Mouse (Mus musculus) layer of hippocampus, adult 9-11 months (tissue): ENCODE measurements at regions not wholly inside any gene's neighbourhood (a gene's known extent, or its start where the extent isn't known, plus 50 kb on each side); places are given as distances from the start of the nearest gene placed in this dataset.

Experiments used
- DNase-seq: peaks from one replicate; pipeline ENCODE4 v3.0.0; 2022

GRCm38 (mm10) chr8:101097851-101098250 is 1681.6 kb upstream of the Cdh8 start:
- peak; percentile 76 for DNase-seq
